Mouse (Mus musculus): ENCODE measurements around the gene Nup43. TPM values are rescaled to one million over a fixed set of nuclear protein-coding genes. Genes with fewer than 3 reads are reported as not detected.
"Not testable (repeated sequence)": the region's sequence is repeated elsewhere in the genome, so short reads cannot be mapped to it uniquely, and the experiment has no call there.

Gene Nup43
- polyA plus RNA-seq (2012; fragmentation: generic; extraction: Trizol): 15.4 TPM

GRCm38 (mm10) chr10:7667342-7667802, at the start of gene Nup43:
Nup43 (plus strand) TSS chr10:7667503.
- Histone ChIP-seq H3K4me3 (peak within 1 kb of the TSS; percentile 48), H3K4me2 (ENCODE audit: low read depth) (peak within 1 kb of the TSS; percentile 91), H3K36me3 (ENCODE audit: control insufficient read depth, insufficient read depth) (no peaks in the 10 kb centered on the region), H3K27me3 (ENCODE audit: control insufficient read depth, insufficient read depth, insufficient read length) (no peaks in the 10 kb centered on the region), H3K79me2 (ENCODE audit: control insufficient read depth, insufficient read depth) (peaks cover 28% of the 10 kb centered on the region), H3ac (ENCODE audit: control insufficient read depth, insufficient read length) (peak within 1 kb of the TSS; percentile 52)
- TF ChIP-seq TCF3 (IDR thresholded peaks at IDR 0.05; ENCODE audit: insufficient read length, low read depth) (no peak), E2F4 (IDR thresholded peaks at IDR 0.05; ENCODE audit: insufficient read depth) (peak; percentile 81), POLR2A (IDR thresholded peaks at IDR 0.05; ENCODE audit: insufficient read length, low read depth) (peak; percentile 60), REST (IDR thresholded peaks at IDR 0.05; ENCODE audit: insufficient read depth, insufficient read length) (no peak), MAX (IDR thresholded peaks at IDR 0.05; ENCODE audit: low read depth) (peak; percentile 67), POLR2AphosphoS2 (IDR thresholded peaks at IDR 0.05; ENCODE audit: insufficient read length, low read depth) (peak; percentile 70), MYOG (IDR thresholded peaks at IDR 0.05; ENCODE audit: control insufficient read depth in 1 of 3, insufficient read depth in 1 of 3, insufficient read length in 2 of 3, low read depth in 2 of 3) (no peak), TCF12 (IDR thresholded peaks at IDR 0.05; ENCODE audit: insufficient read depth, poor library complexity, severe bottlenecking) (no peak), SRF (IDR thresholded peaks at IDR 0.05; ENCODE audit: control insufficient read depth, insufficient read length, low read depth) (no peak), MYOD1 (IDR thresholded peaks at IDR 0.05; ENCODE audit: control insufficient read depth in 1 of 3, insufficient read length in 2 of 3, low read depth in 2 of 3) (no peak), CEBPB (IDR thresholded peaks at IDR 0.05; ENCODE audit: insufficient read depth, poor library complexity, severe bottlenecking) (no peak), USF1 (IDR thresholded peaks at IDR 0.05; ENCODE audit: low read depth) (no peak)

DNA sequence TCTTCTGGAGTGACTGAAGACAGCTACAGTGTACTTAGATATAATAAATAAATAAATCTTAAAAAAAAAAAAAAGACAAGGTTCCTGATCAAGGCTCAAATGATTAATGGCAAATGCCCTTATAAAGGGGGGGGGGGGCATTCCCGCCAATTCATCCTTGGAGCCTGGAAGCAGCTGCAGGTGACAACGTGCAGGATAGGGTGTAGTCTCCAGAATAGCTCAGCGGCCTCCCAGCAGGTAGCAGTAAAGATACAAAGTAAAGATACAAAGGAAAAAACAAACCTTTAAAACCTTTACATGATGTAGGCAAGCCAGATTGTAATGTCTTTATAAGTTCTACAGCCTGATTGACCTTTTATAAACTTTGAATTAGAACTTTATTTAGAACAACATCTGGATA, 49.7 kb upstream of the Nup43 start:
- H3K27me3 ChIP-seq (ENCODE audit: control insufficient read depth, insufficient read depth, insufficient read length); H3K4me3 ChIP-seq; H3ac ChIP-seq (ENCODE audit: control insufficient read depth, insufficient read length); H3K4me2 ChIP-seq (ENCODE audit: low read depth); H3K79me2 ChIP-seq (ENCODE audit: control insufficient read depth, insufficient read depth); H3K36me3 ChIP-seq (ENCODE audit: control insufficient read depth, insufficient read depth): not testable (repeated sequence)

- no peaks in the 10 kb centered on the region for H3K27me3 ChIP-seq (ENCODE audit: control insufficient read depth, insufficient read depth, insufficient read length)
- TF ChIP-seq MAX (IDR thresholded peaks at IDR 0.05; ENCODE audit: low read depth) (no peak), USF1 (IDR thresholded peaks at IDR 0.05; ENCODE audit: low read depth) (no peak), POLR2AphosphoS2 (IDR thresholded peaks at IDR 0.05; ENCODE audit: insufficient read length, low read depth) (no peak), E2F4 (IDR thresholded peaks at IDR 0.05; ENCODE audit: insufficient read depth) (no peak), POLR2A (IDR thresholded peaks at IDR 0.05; ENCODE audit: insufficient read length, low read depth) (no peak), REST (IDR thresholded peaks at IDR 0.05; ENCODE audit: insufficient read depth, insufficient read length) (no peak), TCF12 (IDR thresholded peaks at IDR 0.05; ENCODE audit: insufficient read depth, poor library complexity, severe bottlenecking) (no peak), MYOD1 (IDR thresholded peaks at IDR 0.05; ENCODE audit: control insufficient read depth in 1 of 3, insufficient read length in 2 of 3, low read depth in 2 of 3) (no peak), TCF3 (IDR thresholded peaks at IDR 0.05; ENCODE audit: insufficient read length, low read depth) (no peak), SRF (IDR thresholded peaks at IDR 0.05; ENCODE audit: control insufficient read depth, insufficient read length, low read depth) (no peak), CEBPB (IDR thresholded peaks at IDR 0.05; ENCODE audit: insufficient read depth, poor library complexity, severe bottlenecking) (no peak), MYOG (IDR thresholded peaks at IDR 0.05; ENCODE audit: control insufficient read depth in 1 of 3, insufficient read depth in 1 of 3, insufficient read length in 2 of 3, low read depth in 2 of 3) (no peak)
- H3K79me2 ChIP-seq (ENCODE audit: control insufficient read depth, insufficient read depth): no peaks in the 10 kb centered on the region
These were observed 47.5 kb upstream of the Nup43 start for GRCm38 (mm10) chr10:7619821-7620241.

GRCm38 (mm10) chr10:7620723-7621122, 46.6 kb upstream of the Nup43 start:
- Histone ChIP-seq H3K4me2 (ENCODE audit: low read depth) (no peak overlapping the region), H3K4me3 (no peak overlapping the region), H3K36me3 (ENCODE audit: control insufficient read depth, insufficient read depth) (no peaks in the 10 kb centered on the region), H3ac (ENCODE audit: control insufficient read depth, insufficient read length) (no peak overlapping the region), H3K27me3 (ENCODE audit: control insufficient read depth, insufficient read depth, insufficient read length) (no peaks in the 10 kb centered on the region), H3K79me2 (ENCODE audit: control insufficient read depth, insufficient read depth) (no peaks in the 10 kb centered on the region)
- TF ChIP-seq TCF3 (IDR thresholded peaks at IDR 0.05; ENCODE audit: insufficient read length, low read depth): no peak
- no peak for TF ChIP-seq CEBPB (IDR thresholded peaks at IDR 0.05; ENCODE audit: insufficient read depth, poor library complexity, severe bottlenecking)
- TF ChIP-seq SRF (IDR thresholded peaks at IDR 0.05; ENCODE audit: control insufficient read depth, insufficient read length, low read depth): no peak
- no peak for TF ChIP-seq POLR2A (IDR thresholded peaks at IDR 0.05; ENCODE audit: insufficient read length, low read depth)
- no peak for TF ChIP-seq REST (IDR thresholded peaks at IDR 0.05; ENCODE audit: insufficient read depth, insufficient read length)
- no peak for TF ChIP-seq MYOG (IDR thresholded peaks at IDR 0.05; ENCODE audit: control insufficient read depth in 1 of 3, insufficient read depth in 1 of 3, insufficient read length in 2 of 3, low read depth in 2 of 3)
- no peak for TF ChIP-seq MAX (IDR thresholded peaks at IDR 0.05; ENCODE audit: low read depth)
- TF ChIP-seq POLR2AphosphoS2 (IDR thresholded peaks at IDR 0.05; ENCODE audit: insufficient read length, low read depth): no peak
- no peak for TF ChIP-seq TCF12 (IDR thresholded peaks at IDR 0.05; ENCODE audit: insufficient read depth, poor library complexity, severe bottlenecking)
- TF ChIP-seq MYOD1 (IDR thresholded peaks at IDR 0.05; ENCODE audit: control insufficient read depth in 1 of 3, insufficient read length in 2 of 3, low read depth in 2 of 3): no peak
- TF ChIP-seq USF1 (IDR thresholded peaks at IDR 0.05; ENCODE audit: low read depth): no peak
- TF ChIP-seq E2F4 (IDR thresholded peaks at IDR 0.05; ENCODE audit: insufficient read depth): no peak

More at GRCm38 (mm10) chr10:7619821-7620241, 47.5 kb upstream of the Nup43 start:
- Histone ChIP-seq H3K4me2 (ENCODE audit: low read depth) (no peak overlapping the region), H3K36me3 (ENCODE audit: control insufficient read depth, insufficient read depth) (no peaks in the 10 kb centered on the region), H3K4me3 (no peak overlapping the region), H3ac (ENCODE audit: control insufficient read depth, insufficient read length) (no peak overlapping the region)

DNA sequence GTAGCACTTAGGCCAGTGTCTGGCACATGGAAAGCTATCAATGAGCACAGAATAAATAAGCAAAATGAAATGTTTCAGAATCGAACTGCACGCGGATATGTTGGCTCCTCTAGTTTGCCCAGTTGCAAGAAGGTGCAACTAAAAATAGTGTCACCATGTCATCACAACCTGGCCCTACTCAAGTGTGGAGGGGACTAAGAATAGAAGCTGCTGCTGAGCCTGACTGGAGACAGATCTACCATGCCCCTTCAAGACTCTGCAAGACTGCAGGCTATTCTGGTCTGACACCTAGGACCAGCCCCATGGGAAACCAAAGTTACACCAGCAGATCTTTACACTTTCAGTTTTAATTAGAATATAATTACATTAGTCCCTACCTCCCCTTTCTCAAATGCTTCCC, 44.9 kb upstream of the Nup43 start:
- Histone ChIP-seq H3K27me3 (ENCODE audit: control insufficient read depth, insufficient read depth, insufficient read length) (no peaks in the 10 kb centered on the region), H3K36me3 (ENCODE audit: control insufficient read depth, insufficient read depth) (no peaks in the 10 kb centered on the region), H3K79me2 (ENCODE audit: control insufficient read depth, insufficient read depth) (no peaks in the 10 kb centered on the region), H3ac (ENCODE audit: control insufficient read depth, insufficient read length) (no peak overlapping the region), H3K4me2 (ENCODE audit: low read depth) (no peak overlapping the region), H3K4me3 (no peak overlapping the region)
- TF ChIP-seq MYOD1 (IDR thresholded peaks at IDR 0.05; ENCODE audit: control insufficient read depth in 1 of 3, insufficient read length in 2 of 3, low read depth in 2 of 3) (no peak), MAX (IDR thresholded peaks at IDR 0.05; ENCODE audit: low read depth) (no peak), E2F4 (IDR thresholded peaks at IDR 0.05; ENCODE audit: insufficient read depth) (no peak), MYOG (IDR thresholded peaks at IDR 0.05; ENCODE audit: control insufficient read depth in 1 of 3, insufficient read depth in 1 of 3, insufficient read length in 2 of 3, low read depth in 2 of 3) (no peak), TCF3 (IDR thresholded peaks at IDR 0.05; ENCODE audit: insufficient read length, low read depth) (no peak), POLR2A (IDR thresholded peaks at IDR 0.05; ENCODE audit: insufficient read length, low read depth) (no peak), TCF12 (IDR thresholded peaks at IDR 0.05; ENCODE audit: insufficient read depth, poor library complexity, severe bottlenecking) (no peak), USF1 (IDR thresholded peaks at IDR 0.05; ENCODE audit: low read depth) (no peak), POLR2AphosphoS2 (IDR thresholded peaks at IDR 0.05; ENCODE audit: insufficient read length, low read depth) (no peak), SRF (IDR thresholded peaks at IDR 0.05; ENCODE audit: control insufficient read depth, insufficient read length, low read depth) (no peak), CEBPB (IDR thresholded peaks at IDR 0.05; ENCODE audit: insufficient read depth, poor library complexity, severe bottlenecking) (no peak), REST (IDR thresholded peaks at IDR 0.05; ENCODE audit: insufficient read depth, insufficient read length) (no peak)
